Mouse (Mus musculus) T-cell, adult 2 months (primary cell): ENCODE measurements around the gene Lrrc8e.
"Not testable (repeated sequence)": the region's sequence is repeated elsewhere in the genome, so short reads cannot be mapped to it uniquely, and the experiment has no call there.

Experiments
- DNase-seq: peaks from one replicate; pipeline ENCODE4 v3.0.0; 2022; ENCODE audit warnings: low spot score

Lrrc8e gene

GRCm38 (mm10) chr8:4219617-4220016 is 7.0 kb upstream of the Lrrc8e start:
- DNase-seq: no peak

GRCm38 (mm10) chr8:4222059-4222458 is 4.6 kb upstream of the Lrrc8e start:
- DNase-seq: no peak

- no peak for DNase-seq
These were observed 304 bp upstream of the Lrrc8e start for GRCm38 (mm10) chr8:4226323-4226722.

GRCm38 (mm10) chr8:4227919-4228318 is 1.3 kb downstream of the Lrrc8e start:
- DNase-seq: no peak

GRCm38 (mm10) chr8:4229784-4230183 is 3.2 kb downstream of the Lrrc8e start:
- DNase-seq: no peak

- no peak for DNase-seq
These were observed 4.2 kb downstream of the Lrrc8e start for GRCm38 (mm10) chr8:4230612-4231351.

GRCm38 (mm10) chr8:4237814-4238433 is 11.3 kb downstream of the Lrrc8e start:
- DNase-seq: no peak

- DNase-seq: peak; percentile 100
These were observed 12.0 kb downstream of the Lrrc8e start, which contains the start of the genes Map2k7 and Gm49320 for GRCm38 (mm10) chr8:4238434-4239192. Gene Map2k7, plus strand, starts transcription at chr8:4238740. Gene Gm49320, plus strand, starts transcription at chr8:4238865.

- no peak for DNase-seq
These were observed 12.7 kb downstream of the Lrrc8e start for GRCm38 (mm10) chr8:4239193-4239890.

GRCm38 (mm10) chr8:4245061-4245460 is 18.4 kb downstream of the Lrrc8e start:
- no peak for DNase-seq

- no peak for DNase-seq
These were observed 19.1 kb downstream of the Lrrc8e start for GRCm38 (mm10) chr8:4245737-4246136.

- no peak for DNase-seq
These were observed 20.6 kb downstream of the Lrrc8e start for GRCm38 (mm10) chr8:4247241-4247640.

GRCm38 (mm10) chr8:4247951-4248540 is 21.4 kb downstream of the Lrrc8e start, which contains the start of gene Tgfbr3l:
Gene Tgfbr3l, plus strand, starts transcription at chr8:4248214.
- no peak for DNase-seq

GRCm38 (mm10) chr8:4249213-4249612 is 22.6 kb downstream of the Lrrc8e start:
- no peak for DNase-seq

- peak; percentile 84 for DNase-seq
These were observed 23.8 kb downstream of the Lrrc8e start for GRCm38 (mm10) chr8:4250306-4250970.

- no peak for DNase-seq
These were observed 25.6 kb downstream of the Lrrc8e start for GRCm38 (mm10) chr8:4252116-4252760.

- peak; percentile 93 for DNase-seq
These were observed 26.6 kb downstream of the Lrrc8e start, which contains the start of gene Snapc2 for GRCm38 (mm10) chr8:4252934-4253841. Gene Snapc2, plus strand, starts transcription at chr8:4253080.

- DNase-seq: no peak
These were observed 27.4 kb downstream of the Lrrc8e start for GRCm38 (mm10) chr8:4254001-4254400.

GRCm38 (mm10) chr8:4255471-4255870 is 28.8 kb downstream of the Lrrc8e start:
- not testable (repeated sequence) for DNase-seq
